Comparison of ENCODE assay signal across 7 mouse cellular contexts in the genomic region with DNA sequence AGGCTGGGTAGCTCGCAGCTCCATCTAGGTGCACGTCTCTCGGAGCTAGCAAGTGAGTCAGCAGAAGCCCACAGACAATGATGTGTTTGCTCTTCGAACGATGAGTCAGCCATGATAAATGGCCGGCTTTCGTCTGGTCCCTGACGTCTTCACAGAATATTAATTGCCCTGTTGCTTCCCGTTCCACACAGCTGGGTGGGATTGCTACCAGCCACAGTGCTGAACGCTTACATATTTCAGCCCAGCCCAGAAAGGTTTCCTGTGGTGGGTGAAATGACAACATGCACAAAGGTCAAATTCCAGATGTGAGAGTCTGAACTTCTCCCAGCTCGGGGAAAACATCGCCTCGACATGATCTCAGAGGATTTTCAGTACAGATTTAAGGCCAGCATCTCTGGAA.
DNase-seq lines count a peak whose midpoint lies in the region; ATAC-seq lines count a peak whose summit lies in the region.

No protein-coding gene starts in this region.

- H3K27ac ChIP-seq in liver, embryonic 16.5 days (ENCODE audit: low read length) = no peak overlapping the region

- WGBS in liver, embryonic 16.5 days (ENCODE audit: insufficient replicate concordance) = 11% methylated on average over 13 of the region's 13 CpGs

- peak; percentile 87 for DNase-seq in Muller cell, postnatal 12 days (ENCODE audit: inconsistent ontology term)
- peak; percentile 74 for DNase-seq in adrenal gland, postnatal 10 days
- DNase-seq in gastrocnemius, postnatal 14 days = peak; percentile 60
- peak; percentile 36 for DNase-seq in kidney, adult 18-20 months
- peak; percentile 37 for DNase-seq in ovary, postnatal 36 days (ENCODE audit: low spot score)

- H3K27me3 ChIP-seq in liver, embryonic 16.5 days (ENCODE audit: control insufficient read depth, insufficient read depth, low read depth, low read length) = no peaks in the 10 kb centered on the region

- intact Hi-C loops in gastrocnemius, postnatal 14 days (cut with DNase I; ENCODE audit: low total_unique reads) = no loop called here

- no peak overlapping the region for H3K4me3 ChIP-seq in liver, embryonic 16.5 days (ENCODE audit: low read depth, low read length)

- peak; percentile 61 for ATAC-seq in liver, embryonic 16.5 days (ENCODE audit: low read depth)
- ATAC-seq in CD4-positive, CD25-positive, alpha-beta regulatory T cell, adult 4 months = no peak

- H3K36me3 ChIP-seq in liver, embryonic 16.5 days (ENCODE audit: control insufficient read depth, insufficient read depth) = no peaks in the 10 kb centered on the region

- H3K9me3 ChIP-seq in liver, embryonic 16.5 days (replicated peaks; ENCODE audit: control insufficient read depth, low read length) = no peaks in the 10 kb centered on the region

- H3K4me2 ChIP-seq in liver, embryonic 16.5 days (ENCODE audit: low read depth, low read length) = no peak overlapping the region

- no peaks in the 10 kb centered on the region for H3K4me1 ChIP-seq in liver, embryonic 16.5 days (ENCODE audit: control insufficient read depth, low read depth, low read length)

- no peak overlapping the region for H3K9ac ChIP-seq in liver, embryonic 16.5 days (ENCODE audit: low read depth, low read length)

Comparison
In these comparisons a context has a peak if more than half of its experiments do, and no peak if none do; other contexts are left out.
1. DNase-seq: peak in every context shown above with its lines; median percentile 87 in Muller cell, postnatal 12 days; 74 in adrenal gland, postnatal 10 days; 60 in gastrocnemius, postnatal 14 days; 37 in ovary, postnatal 36 days; 36 in kidney, adult 18-20 months.